Mouse (Mus musculus): Measurements from ENCODE around the gene Ifitm10.
"Not testable (repeated sequence)": the region's sequence is repeated elsewhere in the genome, so short reads cannot be mapped to it uniquely, and the experiment has no call there.

Ifitm10 gene

GRCm38 (mm10) chr7:142360743-142361142 is 12.8 kb downstream of the Ifitm10 start:
- DNase-seq: no peak

GRCm38 (mm10) chr7:142359129-142359528 is 14.4 kb downstream of the Ifitm10 start:
- no peak for DNase-seq

GRCm38 (mm10) chr7:142357566-142357965 is 16.0 kb downstream of the Ifitm10 start:
- peak; percentile 42 for DNase-seq

- peak; percentile 39 for DNase-seq
Observed at GRCm38 (mm10) chr7:142354661-142355233, 18.8 kb downstream of the Ifitm10 start.

- DNase-seq: peak; percentile 84
Observed at GRCm38 (mm10) chr7:142353854-142354253, 19.7 kb downstream of the Ifitm10 start.

GRCm38 (mm10) chr7:142351569-142351968 is 22.0 kb downstream of the Ifitm10 start:
- DNase-seq: no peak

- peak; percentile 47 for DNase-seq
Observed at GRCm38 (mm10) chr7:142349308-142349961, 24.1 kb downstream of the Ifitm10 start.

GRCm38 (mm10) chr7:142347542-142347941 is 26.0 kb downstream of the Ifitm10 start:
- DNase-seq: no peak

GRCm38 (mm10) chr7:142342247-142342640 is 31.3 kb downstream of the Ifitm10 start:
- no peak for DNase-seq

- DNase-seq: peak; percentile 76
Observed at GRCm38 (mm10) chr7:142341564-142342246, 31.8 kb downstream of the Ifitm10 start.

- peak; percentile 76 for DNase-seq
Observed at GRCm38 (mm10) chr7:142340269-142340970, 33.1 kb downstream of the Ifitm10 start.

- DNase-seq: no peak
Observed at GRCm38 (mm10) chr7:142335151-142335550, 38.4 kb downstream of the Ifitm10 start.

GRCm38 (mm10) chr7:142334246-142334645 is 39.3 kb downstream of the Ifitm10 start:
- DNase-seq: peak; percentile 93

GRCm38 (mm10) chr7:142332741-142333140 is 40.8 kb downstream of the Ifitm10 start:
- not testable (repeated sequence) for DNase-seq

GRCm38 (mm10) chr7:142331281-142331680 is 42.3 kb downstream of the Ifitm10 start:
- no peak for DNase-seq

- DNase-seq: no peak
Observed at GRCm38 (mm10) chr7:142330271-142330724, 43.3 kb downstream of the Ifitm10 start.

GRCm38 (mm10) chr7:142328507-142328906 is 45.0 kb downstream of the Ifitm10 start:
- no peak for DNase-seq

- no peak for DNase-seq
Observed at GRCm38 (mm10) chr7:142326714-142327445, 46.7 kb downstream of the Ifitm10 start.

- DNase-seq: peak; percentile 70
Observed at GRCm38 (mm10) chr7:142323396-142324117, 50.0 kb downstream of the Ifitm10 start.

GRCm38 (mm10) chr7:142322641-142323040 is 50.9 kb downstream of the Ifitm10 start:
- DNase-seq: peak; percentile 73

- not testable (repeated sequence) for DNase-seq
Observed at GRCm38 (mm10) chr7:142321637-142322306, 51.8 kb downstream of the Ifitm10 start.

All from thymus, postnatal 14 days (tissue).